Mouse (Mus musculus): Measurements from ENCODE around the gene Scg3. TPM values are rescaled to one million over a fixed set of nuclear protein-coding genes. Genes with fewer than 3 reads are reported as not detected.

The Scg3 gene
- polyA plus RNA-seq (2014; fragmentation: Nextera tagmentation; extraction: Ambion mirVana): 84.2 and 101 TPM in 2 replicates

- Histone ChIP-seq H3K27ac (ENCODE audit: low read depth, low read length) (peak within 1 kb of the TSS; percentile 67; the same call in 1 of the 2 replicates), H3K9ac (ENCODE audit: low read length) (peak within 1 kb of the TSS; percentile 73), H3K4me3 (ENCODE audit: low read depth, low read length) (peak within 1 kb of the TSS; percentile 51), H3K4me2 (ENCODE audit: low read length) (peak within 1 kb of the TSS; percentile 52), H3K4me1 (ENCODE audit: control insufficient read depth, insufficient read depth, low read length) (no peaks in the 10 kb centered on the region), H3K27me3 (replicated peaks; ENCODE audit: control insufficient read depth, insufficient read depth, low read length) (no peaks in the 10 kb centered on the region), H3K36me3 (ENCODE audit: control insufficient read depth, insufficient read depth, low read length) (peaks cover 14% of the 10 kb centered on the region), H3K9me3 (replicated peaks; ENCODE audit: control insufficient read depth, low read length) (no peaks in the 10 kb centered on the region)
- 5% methylated on average over 42 of the region's 42 CpGs for WGBS
- peak; percentile 98 for DNase-seq (ENCODE audit: low spot score)
- peak; percentile 100 for ATAC-seq
Measured at GRCm38 (mm10) chr9:75683426-75684191, at the start of gene Scg3. Scg3 (minus strand) TSS chr9:75684056.

GRCm38 (mm10) chr9:75719952-75720687, 36.3 kb upstream of the Scg3 start:
- Histone ChIP-seq H3K4me3 (ENCODE audit: low read depth, low read length) (no peak overlapping the region), H3K4me1 (ENCODE audit: control insufficient read depth, insufficient read depth, low read length) (no peaks in the 10 kb centered on the region), H3K9me3 (replicated peaks; ENCODE audit: control insufficient read depth, low read length) (no peaks in the 10 kb centered on the region), H3K27me3 (replicated peaks; ENCODE audit: control insufficient read depth, insufficient read depth, low read length) (no peaks in the 10 kb centered on the region), H3K4me2 (ENCODE audit: low read length) (no peak overlapping the region), H3K27ac (ENCODE audit: low read depth, low read length) (no peak overlapping the region), H3K9ac (ENCODE audit: low read length) (no peak overlapping the region), H3K36me3 (ENCODE audit: control insufficient read depth, insufficient read depth, low read length) (no peaks in the 10 kb centered on the region)
- ATAC-seq (peak; percentile 73), DNase-seq (ENCODE audit: low spot score) (peak; percentile 79)
- 43% methylated on average over 11 of the region's 11 CpGs for WGBS

GRCm38 (mm10) chr9:75719481-75719880, 35.6 kb upstream of the Scg3 start:
- Histone ChIP-seq H3K4me2 (ENCODE audit: low read length) (no peak overlapping the region), H3K9ac (ENCODE audit: low read length) (no peak overlapping the region), H3K36me3 (ENCODE audit: control insufficient read depth, insufficient read depth, low read length) (no peaks in the 10 kb centered on the region), H3K4me1 (ENCODE audit: control insufficient read depth, insufficient read depth, low read length) (no peaks in the 10 kb centered on the region), H3K4me3 (ENCODE audit: low read depth, low read length) (no peak overlapping the region), H3K27me3 (replicated peaks; ENCODE audit: control insufficient read depth, insufficient read depth, low read length) (no peaks in the 10 kb centered on the region), H3K27ac (ENCODE audit: low read depth, low read length) (no peak overlapping the region), H3K9me3 (replicated peaks; ENCODE audit: control insufficient read depth, low read length) (no peaks in the 10 kb centered on the region)
- WGBS: 82% methylated on average over 3 of the region's 3 CpGs
- no peak for ATAC-seq
- no peak for DNase-seq (ENCODE audit: low spot score)

GRCm38 (mm10) chr9:75684772-75685171, 916 bp upstream of the Scg3 start:
- no peaks in the 10 kb centered on the region for H3K27me3 ChIP-seq (replicated peaks; ENCODE audit: control insufficient read depth, insufficient read depth, low read length)
- no peaks in the 10 kb centered on the region for H3K4me1 ChIP-seq (ENCODE audit: control insufficient read depth, insufficient read depth, low read length)
- 26% methylated on average over 3 of the region's 3 CpGs for WGBS
- H3K36me3 ChIP-seq (ENCODE audit: control insufficient read depth, insufficient read depth, low read length): peaks cover 7% of the 10 kb centered on the region
- peak overlapping the region; percentile 52 for H3K4me2 ChIP-seq (ENCODE audit: low read length)
- H3K4me3 ChIP-seq (ENCODE audit: low read depth, low read length): peak overlapping the region; percentile 51; the same call in 1 of the 2 replicates
- H3K9ac ChIP-seq (ENCODE audit: low read length): peak overlapping the region; percentile 73; the same call in 1 of the 2 replicates
- DNase-seq (ENCODE audit: low spot score) (peak; percentile 37), ATAC-seq (no peak)
- no peaks in the 10 kb centered on the region for H3K9me3 ChIP-seq (replicated peaks; ENCODE audit: control insufficient read depth, low read length)
- H3K27ac ChIP-seq (ENCODE audit: low read depth, low read length): no peak overlapping the region

- peak overlapping the region; percentile 73 for H3K9ac ChIP-seq (ENCODE audit: low read length)
- H3K27me3 ChIP-seq (replicated peaks; ENCODE audit: control insufficient read depth, insufficient read depth, low read length): no peaks in the 10 kb centered on the region
- no peaks in the 10 kb centered on the region for H3K9me3 ChIP-seq (replicated peaks; ENCODE audit: control insufficient read depth, low read length)
- H3K27ac ChIP-seq (ENCODE audit: low read depth, low read length): 0 out of 2 replicates have a peak overlapping the region, but pooled peaks have one; percentile 45
- ATAC-seq (peak; percentile 12; the same call in 1 of the 2 replicates), DNase-seq (ENCODE audit: low spot score) (no peak)
- H3K4me3 ChIP-seq (ENCODE audit: low read depth, low read length): peak overlapping the region; percentile 51
- peak overlapping the region; percentile 52 for H3K4me2 ChIP-seq (ENCODE audit: low read length)
- peaks cover 8% of the 10 kb centered on the region for H3K36me3 ChIP-seq (ENCODE audit: control insufficient read depth, insufficient read depth, low read length)
- WGBS: 44% methylated on average over 4 of the region's 4 CpGs
- H3K4me1 ChIP-seq (ENCODE audit: control insufficient read depth, insufficient read depth, low read length): no peaks in the 10 kb centered on the region
Measured at GRCm38 (mm10) chr9:75684292-75684691, 436 bp upstream of the Scg3 start.

- Histone ChIP-seq H3K4me1 (ENCODE audit: control insufficient read depth, insufficient read depth, low read length) (no peaks in the 10 kb centered on the region), H3K4me3 (ENCODE audit: low read depth, low read length) (no peak overlapping the region), H3K36me3 (ENCODE audit: control insufficient read depth, insufficient read depth, low read length) (peaks cover 35% of the 10 kb centered on the region), H3K9ac (ENCODE audit: low read length) (no peak overlapping the region), H3K27ac (ENCODE audit: low read depth, low read length) (no peak overlapping the region), H3K9me3 (replicated peaks; ENCODE audit: control insufficient read depth, low read length) (no peaks in the 10 kb centered on the region), H3K4me2 (ENCODE audit: low read length) (no peak overlapping the region), H3K27me3 (replicated peaks; ENCODE audit: control insufficient read depth, insufficient read depth, low read length) (no peaks in the 10 kb centered on the region)
- DNase-seq (ENCODE audit: low spot score) (no peak), ATAC-seq (no peak)
- whole genome bisulfite sequencing: 91% methylated on average over 5 of the region's 5 CpGs
Measured at GRCm38 (mm10) chr9:75680606-75681005, 3.2 kb downstream of the Scg3 start.

- no peaks in the 10 kb centered on the region for H3K27me3 ChIP-seq (replicated peaks; ENCODE audit: control insufficient read depth, insufficient read depth, low read length)
- H3K36me3 ChIP-seq (ENCODE audit: control insufficient read depth, insufficient read depth, low read length): peaks cover 45% of the 10 kb centered on the region
- H3K27ac ChIP-seq (ENCODE audit: low read depth, low read length): no peak overlapping the region
- no peaks in the 10 kb centered on the region for H3K4me1 ChIP-seq (ENCODE audit: control insufficient read depth, insufficient read depth, low read length)
- H3K4me3 ChIP-seq (ENCODE audit: low read depth, low read length): no peak overlapping the region
- no peak overlapping the region for H3K4me2 ChIP-seq (ENCODE audit: low read length)
- no peaks in the 10 kb centered on the region for H3K9me3 ChIP-seq (replicated peaks; ENCODE audit: control insufficient read depth, low read length)
- no peak for ATAC-seq
- no peak overlapping the region for H3K9ac ChIP-seq (ENCODE audit: low read length)
- DNase-seq (ENCODE audit: low spot score): no peak
- 72% methylated on average over 4 of the region's 4 CpGs for WGBS
Measured at GRCm38 (mm10) chr9:75679629-75680028, 4.2 kb downstream of the Scg3 start.

GRCm38 (mm10) chr9:75678341-75678740, 5.5 kb downstream of the Scg3 start:
- WGBS: 87% methylated on average over 7 of the region's 7 CpGs

GRCm38 (mm10) chr9:75676226-75676625, 7.6 kb downstream of the Scg3 start:
- Histone ChIP-seq H3K4me1 (ENCODE audit: control insufficient read depth, insufficient read depth, low read length) (no peaks in the 10 kb centered on the region), H3K27me3 (replicated peaks; ENCODE audit: control insufficient read depth, insufficient read depth, low read length) (no peaks in the 10 kb centered on the region), H3K4me2 (ENCODE audit: low read length) (no peak overlapping the region), H3K4me3 (ENCODE audit: low read depth, low read length) (no peak overlapping the region), H3K9me3 (replicated peaks; ENCODE audit: control insufficient read depth, low read length) (no peaks in the 10 kb centered on the region), H3K9ac (ENCODE audit: low read length) (no peak overlapping the region), H3K36me3 (ENCODE audit: control insufficient read depth, insufficient read depth, low read length) (peaks cover 72% of the 10 kb centered on the region), H3K27ac (ENCODE audit: low read depth, low read length) (no peak overlapping the region)
- 85% methylated on average over 7 of the region's 7 CpGs for whole genome bisulfite sequencing
- DNase-seq (ENCODE audit: low spot score) (no peak), ATAC-seq (no peak)

More at GRCm38 (mm10) chr9:75678341-75678740, 5.5 kb downstream of the Scg3 start:
- Histone ChIP-seq H3K9ac (ENCODE audit: low read length) (no peak overlapping the region), H3K27me3 (replicated peaks; ENCODE audit: control insufficient read depth, insufficient read depth, low read length) (no peaks in the 10 kb centered on the region), H3K27ac (ENCODE audit: low read depth, low read length) (no peak overlapping the region), H3K4me3 (ENCODE audit: low read depth, low read length) (no peak overlapping the region), H3K4me1 (ENCODE audit: control insufficient read depth, insufficient read depth, low read length) (no peaks in the 10 kb centered on the region), H3K36me3 (ENCODE audit: control insufficient read depth, insufficient read depth, low read length) (peaks cover 57% of the 10 kb centered on the region), H3K4me2 (ENCODE audit: low read length) (no peak overlapping the region), H3K9me3 (replicated peaks; ENCODE audit: control insufficient read depth, low read length) (no peaks in the 10 kb centered on the region)
- no peak for DNase-seq (ENCODE audit: low spot score)
- ATAC-seq: no peak
